ENCODE assay signal across 7 mouse cellular contexts in the genomic region with DNA sequence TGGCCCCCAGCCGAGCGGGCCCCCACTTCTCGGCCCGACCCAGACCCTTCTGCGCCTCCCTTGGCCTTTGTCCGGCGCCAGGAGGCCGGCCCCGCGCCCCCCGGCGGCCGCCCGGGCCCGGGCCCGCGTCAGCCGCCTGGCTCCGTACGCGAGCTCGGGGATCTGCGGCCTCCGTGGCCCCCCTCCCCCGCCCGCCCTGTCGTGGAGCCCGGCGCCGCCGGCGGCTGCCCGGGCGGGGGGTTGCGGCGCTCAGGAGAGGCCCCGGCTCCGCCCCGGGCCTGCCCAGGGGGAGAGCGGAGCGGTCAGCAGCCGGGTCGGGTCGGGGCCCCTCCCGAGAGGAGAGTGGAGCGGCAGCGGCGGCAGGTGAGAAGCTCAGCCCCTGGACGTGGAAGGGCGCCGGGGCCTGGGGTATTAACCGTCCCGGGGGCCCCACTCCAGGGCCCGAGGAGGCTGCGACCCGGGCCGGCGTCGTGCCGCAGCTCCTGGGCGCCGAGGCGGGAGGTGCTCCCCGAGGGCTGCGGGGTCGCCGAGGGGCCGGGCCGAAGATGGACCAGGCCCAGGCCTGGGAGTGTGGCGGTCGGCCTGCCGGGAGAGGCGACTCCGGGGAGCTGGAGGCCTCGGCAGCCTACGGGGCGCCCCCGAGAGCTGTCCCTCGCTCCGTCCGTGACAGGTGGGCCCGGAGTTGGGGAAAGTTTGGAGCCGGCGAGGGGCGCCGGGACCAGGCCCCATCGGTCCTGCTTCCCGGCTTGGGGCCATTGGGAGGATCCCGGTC. TPM values are rescaled to one million over a fixed set of nuclear protein-coding genes. Genes with fewer than 3 reads are reported as not detected.
A peak's percentile ranks its signal among the peaks of the same experiment; 100 is the strongest.
DNase-seq lines count a peak whose midpoint lies in the region; ATAC-seq and TF ChIP-seq lines count a peak whose summit lies in the region.

No protein-coding gene starts in this region.

- H3K9ac ChIP-seq in embryonic facial prominence, embryonic 11.5 days (replicated peaks; ENCODE audit: low read length) = peak overlapping the region; percentile 99
- peak overlapping the region; percentile 100 for H3K9ac ChIP-seq in heart, adult 2 months (ENCODE audit: low read depth, low read length)
- peak overlapping the region; percentile 91 for H3K9ac ChIP-seq in liver, embryonic 11.5 days (ENCODE audit: low read depth, low read length)

- no peaks in the 10 kb centered on the region; the same call in 1 of the 2 replicates for H3K4me1 ChIP-seq in embryonic facial prominence, embryonic 11.5 days (ENCODE audit: control insufficient read depth, insufficient read depth, low read length)
- H3K4me1 ChIP-seq in heart, adult 2 months (ENCODE audit: control insufficient read depth, insufficient read depth, low read length) = peaks cover 5% of the 10 kb centered on the region
- peaks cover 21% of the 10 kb centered on the region for H3K4me1 ChIP-seq in kidney, adult 2 months (ENCODE audit: control insufficient read depth, insufficient read depth, low read length)
- peaks cover 10% of the 10 kb centered on the region for H3K4me1 ChIP-seq in liver, embryonic 11.5 days (replicated peaks; ENCODE audit: control insufficient read depth, insufficient read depth, low read length)

- H3K4me3 ChIP-seq in embryonic facial prominence, embryonic 11.5 days (ENCODE audit: low read depth, low read length) = peak overlapping the region; percentile 97
- H3K4me3 ChIP-seq in heart, adult 2 months = peak overlapping the region; percentile 87
- H3K4me3 ChIP-seq in kidney, adult 2 months (ENCODE audit: insufficient read depth, low read depth, low read length) = peak overlapping the region; percentile 97
- H3K4me3 ChIP-seq in liver, embryonic 11.5 days (ENCODE audit: low read depth, low read length) = peak overlapping the region; percentile 87

- peaks cover 3% of the 10 kb centered on the region for H3K79me2 ChIP-seq in heart, adult 2 months (replicated peaks; ENCODE audit: control insufficient read depth, insufficient read depth, low read length)

- intact Hi-C loops in heart, adult 2 months (cut with DNase I) = loop anchor here (5.0 kb wide), 1 partner anchor 55 kb away; the partner anchor contains the start of gene Mettl2

- H3K27me3 ChIP-seq in embryonic facial prominence, embryonic 11.5 days (ENCODE audit: control insufficient read depth, insufficient read depth, low read length) = no peaks in the 10 kb centered on the region
- H3K27me3 ChIP-seq in heart, adult 2 months (ENCODE audit: control insufficient read depth, insufficient read depth, low read length) = no peaks in the 10 kb centered on the region
- no peaks in the 10 kb centered on the region for H3K27me3 ChIP-seq in kidney, adult 2 months (replicated peaks; ENCODE audit: control insufficient read depth, insufficient read depth, low read length)
- H3K27me3 ChIP-seq in liver, embryonic 11.5 days (replicated peaks; ENCODE audit: control insufficient read depth, insufficient read depth, low read length) = no peaks in the 10 kb centered on the region
- H3K27me3 ChIP-seq in splenic B cell, adult 2 months (ENCODE audit: control insufficient read depth, insufficient read depth, low read length, poor library complexity, severe bottlenecking) = no peaks in the 10 kb centered on the region

- H3K4me2 ChIP-seq in embryonic facial prominence, embryonic 11.5 days (ENCODE audit: low read depth, low read length) = peak overlapping the region; percentile 76
- peak overlapping the region; percentile 81 for H3K4me2 ChIP-seq in liver, embryonic 11.5 days

- peak; percentile 74 for ATAC-seq in embryonic facial prominence, embryonic 11.5 days (replicated peaks; ENCODE audit: insufficient number of reproducible peaks, low FRiP score, low TSS enrichment, low read depth)
- peak; percentile 44 for ATAC-seq in liver, embryonic 11.5 days (replicated peaks; ENCODE audit: low FRiP score)

- DNase-seq in adrenal gland, postnatal 10 days = peak; percentile 60
- peak; percentile 33 for DNase-seq in embryonic facial prominence, embryonic 11.5 days (ENCODE audit: low spot score)
- peak; percentile 70 to 76 for DNase-seq in heart, adult 2 months
- no peak for DNase-seq in kidney, adult 2 months
- peak; percentile 72 for DNase-seq in liver, embryonic 11.5 days (ENCODE audit: low spot score)
- DNase-seq in naive thymus-derived CD4-positive, alpha-beta T cell, adult 2 months (ENCODE audit: low read depth) = peak; percentile 69
- peak; percentile 48 for DNase-seq in splenic B cell, adult 2 months (ENCODE audit: low read depth, low spot score)

- TF ChIP-seq CTCF in heart, adult 2 months (IDR thresholded peaks at IDR 0.05) = no peak
- no peak for TF ChIP-seq CTCF in kidney, adult 2 months (conservative IDR thresholded peaks at IDR 0.05; ENCODE audit: insufficient read depth, insufficient read length, low read depth, low read length)

- no peak for TF ChIP-seq POLR2A in heart, adult 2 months (IDR thresholded peaks at IDR 0.05; ENCODE audit: insufficient read depth, low read depth, low read length)
- TF ChIP-seq POLR2A in kidney, adult 2 months (IDR thresholded peaks at IDR 0.05; ENCODE audit: low read depth, low read length) = no peak

- H3K27ac ChIP-seq in embryonic facial prominence, embryonic 11.5 days (replicated peaks; ENCODE audit: low read depth, low read length) = peak overlapping the region; percentile 84
- peak overlapping the region; percentile 94 for H3K27ac ChIP-seq in heart, adult 2 months
- peak overlapping the region; percentile 97 for H3K27ac ChIP-seq in kidney, adult 2 months (ENCODE audit: insufficient read depth, low read depth, low read length)
- peak overlapping the region; percentile 97 for H3K27ac ChIP-seq in liver, embryonic 11.5 days (ENCODE audit: low read depth, low read length)

- H3K36me3 ChIP-seq in embryonic facial prominence, embryonic 11.5 days (replicated peaks; ENCODE audit: control insufficient read depth, insufficient read depth, low read depth, low read length) = peaks cover 3% of the 10 kb centered on the region; the same call in 1 of the 2 replicates
- peaks cover 20% of the 10 kb centered on the region for H3K36me3 ChIP-seq in heart, adult 2 months (ENCODE audit: control insufficient read depth, insufficient read depth, low read length)
- peaks cover 3% of the 10 kb centered on the region for H3K36me3 ChIP-seq in kidney, adult 2 months (ENCODE audit: control insufficient read depth, insufficient read depth, low read length)
- peaks cover 9% of the 10 kb centered on the region; the same call in 1 of the 2 replicates for H3K36me3 ChIP-seq in liver, embryonic 11.5 days (ENCODE audit: control insufficient read depth, insufficient read depth, low read length)
- peaks cover 4% of the 10 kb centered on the region; the same call in 1 of the 2 replicates for H3K36me3 ChIP-seq in splenic B cell, adult 2 months (ENCODE audit: control insufficient read depth, insufficient read depth, low read length, poor library complexity, severe bottlenecking)

- no peak for TF ChIP-seq EP300 in heart, adult 2 months (IDR thresholded peaks at IDR 0.05; ENCODE audit: insufficient read depth, low read depth, low read length)

- 4% methylated on average over 57 of the region's 89 CpGs for WGBS in embryonic facial prominence, embryonic 11.5 days
- 2% methylated on average over 68 of the region's 89 CpGs for WGBS in heart, adult 2 months
- 2% methylated on average over 84 of the region's 89 CpGs for WGBS in kidney, adult 2 months
- 2% methylated on average over 88 of the region's 89 CpGs for WGBS in liver, embryonic 11.5 days

- no peaks in the 10 kb centered on the region for H3K9me3 ChIP-seq in embryonic facial prominence, embryonic 11.5 days (replicated peaks; ENCODE audit: control insufficient read depth, low read length)
- no peaks in the 10 kb centered on the region for H3K9me3 ChIP-seq in liver, embryonic 11.5 days (ENCODE audit: control insufficient read depth, low read length)

RNA-seq across cellular contexts. Expression of gene Tlk2, which starts 3.3 kb away (rescaled TPM):
- total RNA-seq in adrenal gland, postnatal 10 days (2021) = 10 to 100 TPM; 43.8 to 53.5 TPM
- 30.4 and 30.7 TPM in 2 replicates for polyA plus RNA-seq in embryonic facial prominence, embryonic 11.5 days (2014; fragmentation: Nextera tagmentation; extraction: Ambion mirVana)
- 10 to 100 TPM; 35.9 to 41.9 TPM for total RNA-seq in heart, adult 2 months (2021)
- 11.5 and 20.2 TPM in 2 replicates for polyA plus RNA-seq in heart, adult 2 months (2012; rRNA removed)
- polyA plus RNA-seq in kidney, adult 2 months (2012; rRNA removed) = 15.1 and 15.4 TPM in 2 replicates
- 16.1 and 18.2 TPM in 2 replicates for polyA plus RNA-seq in liver, embryonic 11.5 days (2014; fragmentation: Nextera tagmentation; extraction: Ambion mirVana)

RNA-seq across cellular contexts. Expression of gene Gm10842, which starts 35.2 kb away (rescaled TPM):
- not detected for total RNA-seq in adrenal gland, postnatal 10 days (2021)
- polyA plus RNA-seq in embryonic facial prominence, embryonic 11.5 days (2014; fragmentation: Nextera tagmentation; extraction: Ambion mirVana) = not detected in 2 replicates
- total RNA-seq in heart, adult 2 months (2021) = not detected
- not detected in 2 replicates for polyA plus RNA-seq in heart, adult 2 months (2012; rRNA removed)
- polyA plus RNA-seq in kidney, adult 2 months (2012; rRNA removed) = not detected in 2 replicates
- not detected in 2 replicates for polyA plus RNA-seq in liver, embryonic 11.5 days (2014; fragmentation: Nextera tagmentation; extraction: Ambion mirVana)

RNA-seq across cellular contexts. Expression of gene Mettl2, which starts 55.6 kb away (rescaled TPM):
- total RNA-seq in adrenal gland, postnatal 10 days (2021) = 10 to 100 TPM; 22.6 to 25.6 TPM
- polyA plus RNA-seq in embryonic facial prominence, embryonic 11.5 days (2014; fragmentation: Nextera tagmentation; extraction: Ambion mirVana) = 48.2 and 50.7 TPM in 2 replicates
- 10 to 100 TPM; 10.1 to 12.8 TPM for total RNA-seq in heart, adult 2 months (2021)
- polyA plus RNA-seq in heart, adult 2 months (2012; rRNA removed) = 9.0 and 14.7 TPM in 2 replicates
- 9.5 and 9.7 TPM in 2 replicates for polyA plus RNA-seq in kidney, adult 2 months (2012; rRNA removed)
- polyA plus RNA-seq in liver, embryonic 11.5 days (2014; fragmentation: Nextera tagmentation; extraction: Ambion mirVana) = 46.2 and 46.9 TPM in 2 replicates
